Mouse (Mus musculus) erythroblast, embryonic 14.5 days (primary cell): ENCODE measurements at regions not wholly inside any gene's neighbourhood (a gene's known extent, or its start where the extent isn't known, plus 50 kb on each side); places are given as distances from the start of the nearest gene placed in this dataset.

ENCODE experiments used
- GATA1 ChIP-seq: IDR thresholded peaks from 2 replicates; pipeline ENCODE4 v1.6.1; 2012; ENCODE audit warnings: low read length, inconsistent platforms, mixed read lengths
- TAL1 ChIP-seq: IDR thresholded peaks from 3 replicates; pipeline ENCODE4 v1.6.1; 2012; ENCODE audit warnings: low read length, inconsistent platforms, mixed read lengths

- no peak for TF ChIP-seq TAL1
- TF ChIP-seq GATA1: no peak
Observed at GRCm38 (mm10) chr6:31253251-31253935, 145.1 kb upstream of the Mkln1 start.
